Mouse (Mus musculus) hindbrain, postnatal 0 days (tissue): ENCODE measurements at regions not wholly inside any gene's neighbourhood (a gene's known extent, or its start where the extent isn't known, plus 50 kb on each side); places are given as distances from the start of the nearest gene placed in this dataset.

Source experiments
- ATAC-seq: fragments of 200-750 bp; cut with Nextera tagmentation; 2 replicates; pipeline ENCODE4 v1.8.0; 2017; ENCODE audit warnings: mild to moderate bottlenecking, moderate TSS enrichment, moderate library complexity
- DNase-seq: peaks from one replicate; pipeline ENCODE4 v3.0.0-alpha.2; 2015; ENCODE audit warnings: low spot score
- H3K27ac ChIP-seq: fragments of 300-500 bp; sonication (generic); 2 replicates; pipeline ENCODE4 v1.5.1; 2014; ENCODE audit warnings: mild to moderate bottlenecking
- H3K27me3 ChIP-seq: fragments of 300-500 bp; sonication (generic); 2 replicates; pipeline ENCODE4 v1.6.1; 2014; ENCODE audit warnings: low read length, mixed read lengths; ENCODE audit not compliant: insufficient read depth
- H3K36me3 ChIP-seq: fragments of 300-500 bp; sonication (generic); 2 replicates; pipeline ENCODE4 v1.6.1; 2014; ENCODE audit warnings: low read length, mixed read lengths; ENCODE audit not compliant: insufficient read depth
- H3K4me1 ChIP-seq: fragments of 300-500 bp; sonication (generic); 2 replicates; pipeline ENCODE4 v1.6.1; 2014; ENCODE audit warnings: antibody characterized with exemption, low read length, mixed read lengths; ENCODE audit not compliant: insufficient read depth
- H3K4me2 ChIP-seq: fragments of 300-500 bp; sonication (generic); 2 replicates; pipeline ENCODE4 v1.6.1; 2014; ENCODE audit warnings: low read depth, mild to moderate bottlenecking, low read length, moderate library complexity, mixed read lengths
- H3K4me3 ChIP-seq: fragments of 300-500 bp; sonication (generic); 2 replicates; pipeline ENCODE4 v1.5.1; 2014; ENCODE audit warnings: low read length
- H3K9ac ChIP-seq: fragments of 300-500 bp; sonication (generic); replicated peaks from 2 replicates; pipeline ENCODE4 v1.6.1; 2014; ENCODE audit warnings: mild to moderate bottlenecking, low read length, moderate library complexity, mixed read lengths
- H3K9me3 ChIP-seq: fragments of 300-500 bp; sonication (generic); 2 replicates; pipeline ENCODE4 v1.6.1; 2016; ENCODE audit warnings: low read length, mixed read lengths
- CTCF ChIP-seq: IDR thresholded peaks from 2 replicates; pipeline ENCODE4 v1.5.1; 2016; ENCODE audit warnings: antibody characterized with exemption, control low read depth, low read depth
- WGBS: fragments of 180-500 bp; shearing (Covaris S2); extraction: QIAGEN DNeasy Blood & Tissue Kit; methylation state at CpG from one replicate; pipeline ENCODE4 v1.1.7; 2014; 5-methylcytosine and 5-hydroxymethylcytosine counted together

- no peaks in the 10 kb centered on the region for H3K36me3 ChIP-seq
- ATAC-seq (no peak), DNase-seq (no peak)
- no peak for TF ChIP-seq CTCF
- no peaks in the 10 kb centered on the region for H3K9me3 ChIP-seq
- H3K27ac ChIP-seq = no peak overlapping the region
- no peak overlapping the region for H3K4me3 ChIP-seq
- no peaks in the 10 kb centered on the region for H3K4me1 ChIP-seq
- no peaks in the 10 kb centered on the region for H3K27me3 ChIP-seq
- H3K9ac ChIP-seq = no peak overlapping the region
- no peak overlapping the region for H3K4me2 ChIP-seq
- 61% methylated on average over 4 of the region's 4 CpGs for WGBS
These were observed 92.2 kb upstream of the Usp38 start for GRCm38 (mm10) chr8:81106763-81107509.

GRCm38 (mm10) chr8:81098963-81099362 lies 84.2 kb upstream of the Usp38 start:
- Histone ChIP-seq H3K4me1 (no peaks in the 10 kb centered on the region), H3K36me3 (no peaks in the 10 kb centered on the region), H3K27me3 (no peaks in the 10 kb centered on the region), H3K4me2 (no peak overlapping the region), H3K9me3 (no peaks in the 10 kb centered on the region), H3K9ac (no peak overlapping the region), H3K4me3 (no peak overlapping the region), H3K27ac (no peak overlapping the region)
- ATAC-seq (no peak), DNase-seq (no peak)
- TF ChIP-seq CTCF = no peak
- WGBS = 71% methylated on average over 2 of the region's 2 CpGs

DNA sequence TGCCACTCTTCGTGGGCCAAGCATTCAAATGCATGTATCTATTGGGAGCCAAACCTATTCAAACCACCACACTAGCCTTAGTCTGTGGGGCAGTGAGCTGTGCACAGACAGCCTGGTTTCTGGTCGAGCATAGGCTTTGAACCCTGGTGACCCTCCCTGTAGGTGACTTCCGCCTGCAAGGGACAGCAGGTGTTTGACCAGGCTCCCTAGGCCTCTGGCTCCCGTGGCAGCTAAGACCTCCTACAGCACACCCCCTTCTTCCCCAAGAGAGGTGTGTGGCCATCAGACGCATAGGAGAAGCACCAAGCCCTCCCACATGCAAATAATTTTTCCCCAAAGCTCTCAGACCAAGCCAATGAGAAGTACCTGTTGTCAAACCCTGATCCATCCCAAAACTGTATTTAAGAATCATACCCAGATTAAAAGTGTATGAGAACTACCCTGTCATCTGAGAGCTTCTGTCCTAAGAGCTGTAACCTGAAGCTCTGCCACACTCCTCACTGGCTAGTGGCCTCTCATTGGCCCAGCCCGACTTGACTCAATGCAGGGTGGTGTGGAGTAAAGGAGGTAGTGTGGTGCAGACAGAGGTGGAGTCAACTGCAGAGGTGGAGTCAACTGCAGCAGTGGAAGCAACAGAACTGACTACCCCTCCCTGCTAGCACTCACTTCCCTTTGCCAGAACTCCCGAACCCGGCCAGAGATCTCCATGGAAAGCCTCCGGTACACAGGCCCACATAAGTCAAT lies 82.5 kb upstream of the Usp38 start:
- H3K4me3 ChIP-seq = no peak overlapping the region
- H3K27me3 ChIP-seq = no peaks in the 10 kb centered on the region
- H3K36me3 ChIP-seq = no peaks in the 10 kb centered on the region
- no peaks in the 10 kb centered on the region for H3K9me3 ChIP-seq
- 65% methylated on average over 9 of the region's 9 CpGs for WGBS
- TF ChIP-seq CTCF = no peak
- ATAC-seq = no peak
- no peak overlapping the region for H3K27ac ChIP-seq
- DNase-seq = no peak
- H3K4me1 ChIP-seq = no peaks in the 10 kb centered on the region
- no peak overlapping the region for H3K9ac ChIP-seq
- H3K4me2 ChIP-seq = no peak overlapping the region

- no peaks in the 10 kb centered on the region for H3K27me3 ChIP-seq
- H3K9ac ChIP-seq = no peak overlapping the region
- H3K36me3 ChIP-seq = no peaks in the 10 kb centered on the region
- 91% methylated on average over 2 of the region's 2 CpGs for WGBS
- DNase-seq (no peak), ATAC-seq (no peak)
- H3K9me3 ChIP-seq = no peaks in the 10 kb centered on the region
- no peak overlapping the region for H3K4me3 ChIP-seq
- H3K4me1 ChIP-seq = no peaks in the 10 kb centered on the region
- H3K4me2 ChIP-seq = no peak overlapping the region
- TF ChIP-seq CTCF = no peak
- H3K27ac ChIP-seq = no peak overlapping the region
These were observed 80.5 kb upstream of the Usp38 start for GRCm38 (mm10) chr8:81095237-81095636.

DNA sequence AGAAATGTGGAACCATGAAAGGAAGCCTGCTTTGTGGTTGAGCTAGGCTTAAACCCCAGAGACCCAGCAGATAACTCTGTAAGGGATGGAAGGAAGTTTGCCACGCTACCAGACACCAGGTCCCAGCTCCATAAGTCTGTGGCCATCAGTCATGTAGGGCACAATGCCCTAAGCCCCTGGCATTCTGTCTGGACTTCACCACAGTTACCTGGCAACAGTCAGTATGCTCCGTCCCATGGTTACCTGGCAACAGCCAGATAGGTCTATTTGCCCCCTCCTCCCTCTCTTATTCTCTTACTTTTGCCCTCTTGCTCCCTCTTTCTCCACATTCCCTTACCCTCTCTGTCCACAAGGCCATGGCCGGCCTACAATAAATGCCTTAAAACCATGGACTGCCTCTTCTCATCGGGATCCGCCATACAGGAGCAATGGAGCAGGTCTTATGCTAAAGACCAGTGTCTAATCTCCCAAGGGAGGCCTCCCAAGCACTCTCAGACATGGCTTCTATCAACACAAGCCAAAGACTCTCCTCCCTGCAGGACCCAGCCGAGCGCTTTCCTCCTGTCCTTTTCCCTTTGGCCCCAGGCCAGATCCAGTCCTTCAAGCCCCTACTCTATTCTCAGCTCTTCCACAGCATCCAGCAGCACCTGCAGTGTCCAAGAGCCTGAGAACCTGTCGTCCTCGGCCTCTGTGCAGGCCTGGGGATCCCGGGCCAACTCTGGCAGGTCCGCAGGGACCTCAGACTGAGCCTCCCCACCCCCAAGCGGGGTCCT lies 66.3 kb upstream of the Usp38 start:
- DNase-seq (peak; percentile 17), ATAC-seq (peak; percentile 58; the same call in 1 of the 2 replicates)
- Histone ChIP-seq H3K4me2 (no peak overlapping the region), H3K27ac (no peak overlapping the region), H3K9me3 (no peaks in the 10 kb centered on the region), H3K27me3 (no peaks in the 10 kb centered on the region), H3K4me3 (no peak overlapping the region), H3K4me1 (no peaks in the 10 kb centered on the region), H3K36me3 (no peaks in the 10 kb centered on the region), H3K9ac (no peak overlapping the region)
- TF ChIP-seq CTCF = no peak
- 54% methylated on average over 12 of the region's 12 CpGs for WGBS

DNA sequence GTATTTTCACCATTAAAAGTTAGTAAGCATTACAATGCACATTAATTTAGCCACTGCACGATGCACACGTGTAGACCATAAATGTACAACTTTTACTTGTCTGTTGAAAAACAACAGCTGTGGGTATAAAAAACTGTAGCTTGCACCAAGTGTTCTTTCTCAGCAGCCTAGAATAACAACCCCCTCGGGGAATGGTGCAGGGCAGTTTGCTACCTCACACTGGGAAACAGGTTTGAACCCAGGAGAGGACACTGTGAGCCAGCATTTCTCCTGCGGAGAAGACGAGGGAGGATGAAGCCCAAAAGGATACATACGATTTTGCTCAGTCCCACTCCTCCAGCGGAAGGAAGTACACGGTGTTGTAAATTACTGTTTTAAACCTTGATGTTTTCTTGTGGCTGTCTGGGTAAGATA lies 65.2 kb upstream of the Usp38 start:
- WGBS = 84% methylated on average over 8 of the region's 8 CpGs
- TF ChIP-seq CTCF = no peak
- no peaks in the 10 kb centered on the region for H3K36me3 ChIP-seq
- ATAC-seq = no peak
- no peak overlapping the region for H3K27ac ChIP-seq
- no peak overlapping the region for H3K4me3 ChIP-seq
- DNase-seq = no peak
- no peaks in the 10 kb centered on the region for H3K4me1 ChIP-seq
- no peaks in the 10 kb centered on the region for H3K27me3 ChIP-seq
- no peak overlapping the region for H3K9ac ChIP-seq
- H3K9me3 ChIP-seq = no peaks in the 10 kb centered on the region
- no peak overlapping the region for H3K4me2 ChIP-seq
